Mouse (Mus musculus) liver, postnatal 0 days (tissue): Measurements from ENCODE around the gene Serpina5. TPM values are rescaled to one million over a fixed set of nuclear protein-coding genes. Genes with fewer than 3 reads are reported as not detected.

Experiments
- ATAC-seq: fragments of 200-750 bp; cut with Nextera tagmentation; 2 replicates; pipeline ENCODE4 v1.8.0; 2017; ENCODE audit warnings: mild to moderate bottlenecking, moderate library complexity
- DNase-seq: peaks from one replicate; pipeline ENCODE4 v3.0.0-alpha.2; 2016
- H3K27ac ChIP-seq: fragments of 300-500 bp; sonication (generic); 2 replicates; pipeline ENCODE4 v1.5.1; 2014; ENCODE audit warnings: antibody characterized with exemption, moderate library complexity, mild to moderate bottlenecking, low read depth
- H3K27me3 ChIP-seq: fragments of 300-500 bp; sonication (generic); 2 replicates; pipeline ENCODE4 v1.6.1; 2014; ENCODE audit warnings: low read length, control low read depth, mixed read lengths; ENCODE audit not compliant: insufficient read depth
- H3K36me3 ChIP-seq: fragments of 300-500 bp; sonication (generic); replicated peaks from 2 replicates; pipeline ENCODE4 v1.6.1; 2014; ENCODE audit warnings: mild to moderate bottlenecking, control low read depth, low read length, moderate library complexity, mixed read lengths; ENCODE audit not compliant: insufficient read depth
- H3K4me1 ChIP-seq: fragments of 300-500 bp; sonication (generic); 2 replicates; pipeline ENCODE4 v1.6.1; 2014; ENCODE audit warnings: antibody characterized with exemption, mild to moderate bottlenecking, control low read depth; ENCODE audit not compliant: insufficient read depth
- H3K4me2 ChIP-seq: fragments of 300-500 bp; sonication (generic); 2 replicates; pipeline ENCODE4 v1.6.1; 2014; ENCODE audit warnings: low read depth, mild to moderate bottlenecking, low read length, moderate library complexity, mixed read lengths
- H3K4me3 ChIP-seq: fragments of 300-500 bp; sonication (generic); 2 replicates; pipeline ENCODE4 v1.5.1; 2014; ENCODE audit warnings: low read depth, low read length
- H3K9ac ChIP-seq: fragments of 300-500 bp; sonication (generic); replicated peaks from 2 replicates; pipeline ENCODE4 v1.6.1; 2014; ENCODE audit warnings: mild to moderate bottlenecking, moderate library complexity
- H3K9me3 ChIP-seq: fragments of 300-500 bp; sonication (generic); 2 replicates; pipeline ENCODE4 v1.6.1; 2016; ENCODE audit warnings: mild to moderate bottlenecking, control low read depth, low read length, mixed read lengths
- CTCF ChIP-seq: sonication (generic); IDR thresholded peaks from 2 replicates; pipeline ENCODE4 v1.5.1; 2016; ENCODE audit warnings: antibody characterized with exemption, low read depth
- EP300 ChIP-seq: IDR thresholded peaks from 2 replicates; pipeline ENCODE4 v1.6.1; 2016; ENCODE audit warnings: antibody characterized with exemption, low read depth, mild to moderate bottlenecking
- WGBS: fragments of 180-500 bp; shearing (Covaris S2); extraction: QIAGEN DNeasy Blood & Tissue Kit; methylation state at CpG from one replicate; pipeline ENCODE4 v1.1.7; 2014; ENCODE audit not compliant: insufficient replicate concordance; 5-methylcytosine and 5-hydroxymethylcytosine counted together
- polyA plus RNA-seq: library from polyadenylated mRNA; unstranded; fragments of >200 nt; fragmentation: Nextera tagmentation; extraction: Ambion mirVana; gene quantifications from 2 replicates; pipeline ENCODE4 v1.2.1, GENCODE M21; 2015

The Serpina5 gene
- polyA plus RNA-seq, 1 experiment from 2014 or later = 0.54 TPM

DNA sequence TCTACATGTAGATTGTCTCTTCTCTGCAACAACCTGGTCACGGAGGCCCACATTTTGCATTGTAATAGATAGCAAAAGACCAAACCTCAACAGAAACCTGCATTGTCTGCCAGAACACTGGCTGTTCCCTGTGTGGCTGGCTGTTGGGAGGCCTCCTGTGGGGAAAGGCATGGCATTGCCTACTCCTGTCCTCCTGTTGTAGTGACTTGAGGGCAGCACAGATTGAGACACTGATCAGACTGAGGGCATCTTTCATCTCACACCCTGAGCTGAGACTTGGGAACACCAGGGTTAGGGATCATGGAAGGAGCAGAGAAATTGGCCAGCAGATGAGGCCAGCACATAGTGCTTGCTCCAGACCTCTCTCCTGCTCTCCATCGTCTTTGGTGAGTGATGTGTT, 37.3 kb downstream of the Serpina5 start:
- H3K4me2 ChIP-seq = no peak overlapping the region
- no peaks in the 10 kb centered on the region for H3K9me3 ChIP-seq
- H3K27ac ChIP-seq = no peak overlapping the region
- no peak overlapping the region for H3K9ac ChIP-seq
- DNase-seq (peak; percentile 4), ATAC-seq (no peak)
- H3K4me1 ChIP-seq = peaks cover 3% of the 10 kb centered on the region; the same call in 1 of the 2 replicates
- no peak for TF ChIP-seq EP300
- no peak for TF ChIP-seq CTCF
- no peaks in the 10 kb centered on the region for H3K36me3 ChIP-seq
- no peak overlapping the region for H3K4me3 ChIP-seq
- 62% methylated on average over 2 of the region's 2 CpGs for WGBS
- no peaks in the 10 kb centered on the region for H3K27me3 ChIP-seq

DNA sequence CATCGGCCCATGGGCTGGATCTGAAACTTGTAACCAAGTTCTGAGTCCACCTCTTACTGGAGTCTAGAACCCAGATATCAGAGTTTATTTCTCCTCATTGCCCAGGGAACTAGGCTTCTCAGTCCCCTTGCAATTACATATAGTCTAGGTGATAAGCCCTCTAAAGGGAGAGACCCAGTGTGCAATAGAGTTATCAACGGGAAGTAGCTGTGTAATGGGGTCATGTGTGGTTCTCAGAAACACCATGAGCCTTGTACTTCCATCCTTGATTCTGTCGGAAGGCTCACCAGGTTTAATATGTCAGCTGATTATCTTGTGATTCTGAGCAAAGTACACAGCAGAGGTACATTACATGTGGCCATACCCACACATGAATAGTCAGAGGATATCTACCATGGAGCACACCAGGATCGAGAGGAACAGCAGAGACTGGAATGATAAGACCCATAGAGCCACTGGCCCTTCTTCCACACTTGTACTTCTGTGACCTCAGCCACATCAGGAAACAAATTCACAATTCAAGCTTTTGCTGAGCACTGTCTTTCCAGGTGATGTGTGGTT, 39.7 kb downstream of the Serpina5 start:
- WGBS = 70% methylated on average over 4 of the region's 4 CpGs
- no peak for ATAC-seq

GRCm38 (mm10) chr12:104141506-104141905, 40.6 kb downstream of the Serpina5 start:
- TF ChIP-seq CTCF = no peak
- no peak for TF ChIP-seq EP300
- Histone ChIP-seq H3K9ac (no peak overlapping the region), H3K9me3 (no peaks in the 10 kb centered on the region), H3K4me3 (no peak overlapping the region), H3K4me2 (no peak overlapping the region), H3K27ac (no peak overlapping the region), H3K27me3 (no peaks in the 10 kb centered on the region), H3K36me3 (no peaks in the 10 kb centered on the region), H3K4me1 (peaks cover 3% of the 10 kb centered on the region; the same call in 1 of the 2 replicates)
- WGBS = 77% methylated on average over 1 of the region's 1 CpGs
- DNase-seq = no peak
- no peak for ATAC-seq

More for the DNA sequence above, 39.7 kb downstream of the Serpina5 start:
- TF ChIP-seq CTCF = no peak
- no peak for TF ChIP-seq EP300
- H3K4me3 ChIP-seq = no peak overlapping the region
- H3K9me3 ChIP-seq = no peaks in the 10 kb centered on the region
- no peak overlapping the region for H3K4me2 ChIP-seq
- no peaks in the 10 kb centered on the region for H3K27me3 ChIP-seq
- peaks cover 3% of the 10 kb centered on the region; the same call in 1 of the 2 replicates for H3K4me1 ChIP-seq
- H3K9ac ChIP-seq = no peak overlapping the region
- no peak for DNase-seq
- H3K27ac ChIP-seq = no peak overlapping the region
- H3K36me3 ChIP-seq = no peaks in the 10 kb centered on the region

GRCm38 (mm10) chr12:104142427-104142826, 41.5 kb downstream of the Serpina5 start:
- Histone ChIP-seq H3K4me2 (no peak overlapping the region), H3K36me3 (no peaks in the 10 kb centered on the region), H3K27ac (no peak overlapping the region), H3K4me3 (no peak overlapping the region), H3K9me3 (no peaks in the 10 kb centered on the region), H3K27me3 (no peaks in the 10 kb centered on the region), H3K9ac (no peak overlapping the region), H3K4me1 (peaks cover 3% of the 10 kb centered on the region; the same call in 1 of the 2 replicates)
- ATAC-seq = no peak
- WGBS = 21% methylated on average over 1 of the region's 1 CpGs
- no peak for DNase-seq
- TF ChIP-seq CTCF = no peak
- no peak for TF ChIP-seq EP300

GRCm38 (mm10) chr12:104143286-104143685, 42.4 kb downstream of the Serpina5 start:
- Histone ChIP-seq H3K9me3 (no peaks in the 10 kb centered on the region), H3K4me1 (peaks cover 3% of the 10 kb centered on the region; the same call in 1 of the 2 replicates), H3K27ac (no peak overlapping the region), H3K4me3 (no peak overlapping the region), H3K27me3 (no peaks in the 10 kb centered on the region), H3K9ac (no peak overlapping the region), H3K36me3 (no peaks in the 10 kb centered on the region), H3K4me2 (no peak overlapping the region)
- TF ChIP-seq CTCF (no peak), EP300 (no peak)
- DNase-seq (no peak), ATAC-seq (no peak)
- 52% methylated on average over 1 of the region's 1 CpGs for WGBS

- H3K4me1 ChIP-seq = no peaks in the 10 kb centered on the region; the same call in 1 of the 2 replicates
- WGBS = 78% methylated on average over 2 of the region's 2 CpGs
Observed at GRCm38 (mm10) chr12:104145571-104145970, 44.7 kb downstream of the Serpina5 start.

More at GRCm38 (mm10) chr12:104145571-104145970, 44.7 kb downstream of the Serpina5 start:
- Histone ChIP-seq H3K27me3 (no peaks in the 10 kb centered on the region), H3K27ac (no peak overlapping the region), H3K4me2 (no peak overlapping the region), H3K9ac (no peak overlapping the region), H3K36me3 (no peaks in the 10 kb centered on the region), H3K4me3 (no peak overlapping the region), H3K9me3 (no peaks in the 10 kb centered on the region)
- TF ChIP-seq CTCF (no peak), EP300 (no peak)
- DNase-seq (no peak), ATAC-seq (no peak)
